Mouse (Mus musculus) testis, adult 2 months (tissue): Measurements from ENCODE around the gene Gsn.

Experiments
- CTCF ChIP-seq: fragments of 200-500 bp; IDR thresholded peaks from 2 replicates; pipeline ENCODE4 v1.5.1; 2012; ENCODE audit warnings: low read depth, mild to moderate bottlenecking, inconsistent platforms, low read length, moderate library complexity; ENCODE audit not compliant: control insufficient read depth, insufficient read depth, insufficient replicate concordance
- POLR2A ChIP-seq: fragments of 200-500 bp; IDR thresholded peaks from 2 replicates; pipeline ENCODE4 v1.6.1; 2012; ENCODE audit warnings: low read depth, mild to moderate bottlenecking, inconsistent platforms, low read length, moderate library complexity; ENCODE audit not compliant: control insufficient read depth

GRCm38 (mm10) chr2:35213345-35213910 lies 42.8 kb upstream of the Gsn start:
- TF ChIP-seq CTCF (no peak), POLR2A (no peak)
